Mouse (Mus musculus): ENCODE measurements around the gene Gnptg. TPM values are rescaled to one million over a fixed set of nuclear protein-coding genes. Genes with fewer than 3 reads are reported as not detected.

Gene Gnptg
- polyA plus RNA-seq, 1 experiment from 2014 or later: 74.5 TPM

GRCm38 (mm10) chr17:25210006-25210405 is 29.9 kb downstream of the Gnptg start:
- H3K4me3 ChIP-seq (ENCODE audit: low read depth, low read length): no peak overlapping the region
- 0 out of 2 replicates have a peak overlapping the region, but pooled peaks have one; percentile 3 for H3K27ac ChIP-seq (ENCODE audit: low read length)
- no peak overlapping the region for H3K4me2 ChIP-seq (replicated peaks; ENCODE audit: low read depth, low read length)
- peaks cover 70% of the 10 kb centered on the region for H3K36me3 ChIP-seq (ENCODE audit: insufficient read depth, low read length)
- 81% methylated on average over 4 of the region's 4 CpGs for WGBS
- H3K9me3 ChIP-seq (ENCODE audit: low read length): no peaks in the 10 kb centered on the region
- no peak for TF ChIP-seq EP300 (IDR thresholded peaks at IDR 0.05)
- TF ChIP-seq CTCF (IDR thresholded peaks at IDR 0.05): no peak
- no peak overlapping the region for H3K9ac ChIP-seq (replicated peaks; ENCODE audit: low read depth)
- H3K4me1 ChIP-seq (ENCODE audit: insufficient read depth, low read depth, low read length): no peaks in the 10 kb centered on the region
- ATAC-seq: no peak
- H3K27me3 ChIP-seq (replicated peaks; ENCODE audit: insufficient read depth, low read length): no peaks in the 10 kb centered on the region
- DNase-seq (ENCODE audit: low spot score): no peak

DNA sequence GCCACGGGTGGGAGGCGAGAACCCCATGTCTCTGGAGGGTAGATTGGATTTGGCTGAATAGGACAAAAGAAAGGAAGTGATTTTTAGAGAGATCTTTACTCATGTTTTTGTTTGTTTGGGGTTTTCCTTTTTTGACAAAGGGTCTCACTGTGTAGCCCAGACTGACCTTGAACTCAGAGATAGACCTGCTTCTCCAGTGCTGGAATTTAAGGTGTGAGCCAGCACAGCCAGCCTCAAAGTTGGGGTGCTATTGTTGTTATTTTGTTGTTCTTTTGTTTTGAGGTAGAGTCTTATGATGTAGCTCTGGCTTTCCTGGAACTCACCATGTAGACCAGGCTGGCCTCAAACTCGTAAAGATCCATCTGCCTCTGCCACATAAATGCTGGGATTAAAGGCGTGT is 37.5 kb downstream of the Gnptg start:
- Histone ChIP-seq H3K4me2 (replicated peaks; ENCODE audit: low read depth, low read length) (no peak overlapping the region), H3K27ac (ENCODE audit: low read length) (no peak overlapping the region), H3K9me3 (ENCODE audit: low read length) (no peaks in the 10 kb centered on the region), H3K9ac (replicated peaks; ENCODE audit: low read depth) (no peak overlapping the region), H3K4me1 (ENCODE audit: insufficient read depth, low read depth, low read length) (no peaks in the 10 kb centered on the region), H3K36me3 (ENCODE audit: insufficient read depth, low read length) (peaks cover 41% of the 10 kb centered on the region), H3K4me3 (ENCODE audit: low read depth, low read length) (no peak overlapping the region), H3K27me3 (replicated peaks; ENCODE audit: insufficient read depth, low read length) (no peaks in the 10 kb centered on the region)
- 92% methylated on average over 4 of the region's 4 CpGs for WGBS
- no peak for TF ChIP-seq CTCF (IDR thresholded peaks at IDR 0.05)
- no peak for TF ChIP-seq EP300 (IDR thresholded peaks at IDR 0.05)
- ATAC-seq (no peak), DNase-seq (ENCODE audit: low spot score) (no peak)

DNA sequence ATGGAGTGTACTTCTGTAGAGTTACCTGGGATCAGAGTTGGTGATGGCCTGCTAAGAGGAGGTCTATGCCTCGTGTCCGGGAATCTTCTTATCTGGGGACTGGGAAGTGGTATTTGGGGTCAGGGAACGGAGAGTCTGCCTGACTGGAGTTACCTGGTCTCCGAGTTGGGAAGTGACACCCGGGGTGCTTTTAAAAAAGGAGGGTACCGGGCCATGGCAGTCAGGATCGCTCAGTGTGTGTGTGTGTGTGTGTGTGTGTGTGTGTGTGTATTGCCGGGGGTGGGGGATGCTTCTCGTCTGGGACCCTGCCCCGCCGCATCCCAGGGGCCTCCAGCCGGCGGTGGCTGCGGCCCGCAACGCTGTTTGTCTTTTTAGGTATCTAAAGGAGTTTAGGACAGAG is 50.8 kb downstream of the Gnptg start:
- ATAC-seq (no peak), DNase-seq (ENCODE audit: low spot score) (no peak)
- no peaks in the 10 kb centered on the region; the same call in 1 of the 2 replicates for H3K36me3 ChIP-seq (ENCODE audit: insufficient read depth, low read length)
- no peaks in the 10 kb centered on the region for H3K9me3 ChIP-seq (ENCODE audit: low read length)
- peaks cover 15% of the 10 kb centered on the region for H3K4me1 ChIP-seq (ENCODE audit: insufficient read depth, low read depth, low read length)
- peak overlapping the region; percentile 96 for H3K4me3 ChIP-seq (ENCODE audit: low read depth, low read length)
- 4% methylated on average over 15 of the region's 16 CpGs for WGBS
- TF ChIP-seq CTCF (IDR thresholded peaks at IDR 0.05) (no peak), EP300 (IDR thresholded peaks at IDR 0.05) (no peak)
- H3K4me2 ChIP-seq (replicated peaks; ENCODE audit: low read depth, low read length): peak overlapping the region; percentile 80
- no peaks in the 10 kb centered on the region for H3K27me3 ChIP-seq (replicated peaks; ENCODE audit: insufficient read depth, low read length)
- peak overlapping the region; percentile 92 for H3K9ac ChIP-seq (replicated peaks; ENCODE audit: low read depth)
- no peak overlapping the region for H3K27ac ChIP-seq (ENCODE audit: low read length)

DNA sequence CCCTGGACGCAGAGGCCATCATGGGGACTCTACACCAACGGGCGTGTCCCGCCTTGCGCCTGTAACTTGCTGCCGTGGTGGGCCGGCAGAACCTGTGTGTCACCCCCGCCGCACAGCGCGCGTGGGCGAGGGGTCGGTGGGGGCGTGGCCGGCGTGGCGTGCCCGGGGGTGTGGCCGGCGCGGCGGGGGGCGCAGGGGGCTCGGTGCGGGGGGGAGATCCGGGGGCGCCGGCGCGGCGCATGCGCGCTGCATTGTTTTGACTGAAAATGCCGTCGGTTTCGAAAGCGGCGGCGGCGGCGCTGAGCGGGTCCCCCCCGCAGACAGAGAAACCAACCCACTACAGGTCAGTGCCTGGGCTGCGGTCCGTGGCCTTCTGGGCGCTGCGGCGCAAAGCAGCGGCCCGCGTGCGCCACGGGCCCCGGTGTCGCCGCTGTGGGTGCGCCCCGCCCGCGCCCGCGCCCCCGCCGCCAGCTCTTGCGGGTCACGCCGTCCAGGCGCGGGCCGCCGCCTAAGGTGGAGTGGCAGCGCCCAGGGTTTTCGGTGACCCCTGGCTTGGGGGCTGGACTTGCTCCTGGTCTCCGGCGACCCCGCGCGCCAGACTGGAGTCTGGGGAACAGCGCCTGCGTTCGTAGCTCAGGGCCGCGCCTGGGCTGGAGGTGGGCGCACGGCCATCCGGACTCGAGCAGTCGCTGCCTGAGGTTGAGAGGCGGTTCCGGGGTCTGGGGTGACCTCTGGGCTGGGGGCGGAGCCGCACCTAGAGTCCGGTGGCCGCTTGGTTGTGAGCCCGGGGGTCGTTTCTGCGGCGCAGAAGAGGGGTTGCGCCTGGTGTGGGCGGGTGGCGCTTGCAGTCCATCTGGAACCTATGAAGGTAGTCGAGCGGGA is 51.5 kb downstream of the Gnptg start, which contains the start of gene Unkl:
Gene Unkl (plus strand): TSS at position 248 of the 882 bp plus-strand sequence.
- Histone ChIP-seq H3K4me2 (replicated peaks; ENCODE audit: low read depth, low read length) (peak within 1 kb of the TSS; percentile 80), H3K27ac (ENCODE audit: low read length) (peak within 1 kb of the TSS; percentile 93), H3K4me3 (ENCODE audit: low read depth, low read length) (peak within 1 kb of the TSS; percentile 96), H3K27me3 (replicated peaks; ENCODE audit: insufficient read depth, low read length) (no peaks in the 10 kb centered on the region), H3K4me1 (ENCODE audit: insufficient read depth, low read depth, low read length) (peaks cover 15% of the 10 kb centered on the region), H3K36me3 (ENCODE audit: insufficient read depth, low read length) (no peaks in the 10 kb centered on the region; the same call in 1 of the 2 replicates), H3K9ac (replicated peaks; ENCODE audit: low read depth) (peak within 1 kb of the TSS; percentile 92), H3K9me3 (ENCODE audit: low read length) (no peaks in the 10 kb centered on the region)
- WGBS: under 1% methylated on average over 76 of the region's 104 CpGs
- TF ChIP-seq CTCF (IDR thresholded peaks at IDR 0.05) (no peak), EP300 (IDR thresholded peaks at IDR 0.05) (no peak)
- DNase-seq (ENCODE audit: low spot score) (peak; percentile 77), ATAC-seq (peak; percentile 62)

DNA sequence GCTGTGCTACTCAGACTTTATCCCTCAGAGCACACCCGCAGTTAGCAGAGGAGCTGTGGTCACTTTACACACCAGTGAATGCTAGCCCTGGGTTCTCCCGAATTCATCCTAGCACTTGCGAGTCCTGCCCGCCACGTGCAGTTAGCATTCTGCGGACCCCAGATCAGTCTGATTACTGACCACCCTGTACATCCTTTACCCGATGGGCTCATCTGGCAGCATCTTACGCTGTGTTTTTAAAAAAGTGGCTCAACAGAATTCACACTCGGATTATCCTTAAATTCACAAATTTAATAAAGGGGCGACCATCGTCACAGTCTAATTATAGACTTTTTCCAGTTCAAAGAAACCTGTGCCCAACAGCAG is 52.2 kb downstream of the Gnptg start:
- H3K27ac ChIP-seq (ENCODE audit: low read length): peak overlapping the region; percentile 93
- peak overlapping the region; percentile 96 for H3K4me3 ChIP-seq (ENCODE audit: low read depth, low read length)
- H3K9me3 ChIP-seq (ENCODE audit: low read length): no peaks in the 10 kb centered on the region
- peak overlapping the region; percentile 92 for H3K9ac ChIP-seq (replicated peaks; ENCODE audit: low read depth)
- TF ChIP-seq EP300 (IDR thresholded peaks at IDR 0.05) (no peak), CTCF (IDR thresholded peaks at IDR 0.05) (no peak)
- DNase-seq (ENCODE audit: low spot score): no peak
- ATAC-seq: no peak
- no peaks in the 10 kb centered on the region; the same call in 1 of the 2 replicates for H3K36me3 ChIP-seq (ENCODE audit: insufficient read depth, low read length)
- WGBS: 8% methylated on average over 11 of the region's 11 CpGs
- H3K4me2 ChIP-seq (replicated peaks; ENCODE audit: low read depth, low read length): peak overlapping the region; percentile 80
- H3K27me3 ChIP-seq (replicated peaks; ENCODE audit: insufficient read depth, low read length): no peaks in the 10 kb centered on the region
- peaks cover 15% of the 10 kb centered on the region for H3K4me1 ChIP-seq (ENCODE audit: insufficient read depth, low read depth, low read length)

DNA sequence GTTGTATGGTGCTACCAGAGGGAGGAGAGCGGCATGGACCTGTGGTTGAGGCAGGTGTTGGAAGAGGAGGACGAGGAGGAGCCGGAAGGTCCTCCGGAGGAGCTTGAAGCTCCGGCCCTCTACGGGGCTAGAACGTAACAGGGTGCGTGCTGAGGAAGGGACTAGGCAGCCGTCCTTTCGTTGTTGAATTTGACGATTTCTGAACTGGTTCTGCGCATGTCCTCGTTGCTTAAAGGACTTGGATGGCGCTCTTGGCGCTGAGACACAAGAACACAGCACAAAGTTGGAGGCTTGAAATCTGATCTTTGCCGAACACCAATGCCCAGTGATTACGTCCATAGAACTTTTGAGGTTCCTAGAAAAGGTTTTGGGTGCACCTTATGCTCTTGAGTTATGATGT is 55.0 kb downstream of the Gnptg start:
- ATAC-seq (peak; percentile 3; the same call in 1 of the 2 replicates), DNase-seq (ENCODE audit: low spot score) (peak; percentile 27)
- no peaks in the 10 kb centered on the region for H3K27me3 ChIP-seq (replicated peaks; ENCODE audit: insufficient read depth, low read length)
- H3K9me3 ChIP-seq (ENCODE audit: low read length): no peaks in the 10 kb centered on the region
- peak overlapping the region; percentile 97 for H3K4me2 ChIP-seq (replicated peaks; ENCODE audit: low read depth, low read length)
- peak overlapping the region; percentile 58 for H3K4me3 ChIP-seq (ENCODE audit: low read depth, low read length)
- peak overlapping the region; percentile 65 for H3K9ac ChIP-seq (replicated peaks; ENCODE audit: low read depth)
- WGBS: 6% methylated on average over 17 of the region's 17 CpGs
- H3K27ac ChIP-seq (ENCODE audit: low read length): 0 out of 2 replicates have a peak overlapping the region, but pooled peaks have one; percentile 4
- no peaks in the 10 kb centered on the region for H3K36me3 ChIP-seq (ENCODE audit: insufficient read depth, low read length)
- TF ChIP-seq CTCF (IDR thresholded peaks at IDR 0.05): no peak
- peaks cover 14% of the 10 kb centered on the region for H3K4me1 ChIP-seq (ENCODE audit: insufficient read depth, low read depth, low read length)
